Comparison of ENCODE assay signal across 8 mouse cellular contexts in genomic region chr19:17030276-17030675, GRCm38 (mm10).
DNase-seq lines count a peak whose midpoint lies in the region; ATAC-seq and TF ChIP-seq lines count a peak whose summit lies in the region.
"Had no signal": no experiment of that assay in that cellular context is flagged by ENCODE, and none has a peak within 500 bp of the region (broad histone marks: within the 10 kb centered on the region; RNA-seq: fewer than 3 reads in every experiment).

No protein-coding gene starts in this region.

- H3K27ac ChIP-seq in forebrain, embryonic 16.5 days (ENCODE audit: low read length), result no peak overlapping the region
- H3K27ac ChIP-seq: limb, embryonic 13.5 days had no signal

- TF ChIP-seq CTCF in brain, embryonic 14.5 days (IDR thresholded peaks at IDR 0.05; ENCODE audit: borderline replicate concordance, extremely low read depth, insufficient read depth, insufficient read length), result peak; percentile 81; the same call in 1 of the 2 replicates

- no peak for TF ChIP-seq POLR2A in brain, embryonic 14.5 days (IDR thresholded peaks at IDR 0.05; ENCODE audit: borderline replicate concordance, extremely low read depth, insufficient read depth, insufficient read length, poor library complexity, severe bottlenecking)

- H3K9me3 ChIP-seq in forebrain, embryonic 16.5 days (ENCODE audit: control insufficient read depth, low read length), result no peaks in the 10 kb centered on the region
- H3K9me3 ChIP-seq: limb, embryonic 13.5 days had no signal

- DNase-seq in A20 (ENCODE audit: low read depth, low spot score), result peak; percentile 48
- peak; percentile 36 to 45 for DNase-seq in CD8-positive naive resting alpha-beta T cell, adult 2 months (ENCODE audit: low read depth in 2 of 2, low spot score in 2 of 2)
- DNase-seq in brain, embryonic 14.5 days (ENCODE audit: low read depth), result peak; percentile 73
- peak; percentile 77 to 78 for DNase-seq in kidney, postnatal 4 days
- peak; percentile 66 for DNase-seq in lung, postnatal 36 days
- peak; percentile 74 for DNase-seq in right cerebral cortex, postnatal 4 days

- H3K4me1 ChIP-seq in forebrain, embryonic 16.5 days (replicated peaks; ENCODE audit: control insufficient read depth, insufficient read depth, low read length), result no peaks in the 10 kb centered on the region
- H3K4me1 ChIP-seq: limb, embryonic 13.5 days had no signal

- no peaks in the 10 kb centered on the region for H3K36me3 ChIP-seq in forebrain, embryonic 16.5 days (ENCODE audit: control insufficient read depth, insufficient read depth)
- H3K36me3 ChIP-seq: limb, embryonic 13.5 days had no signal

- H3K9ac ChIP-seq in forebrain, embryonic 16.5 days (replicated peaks; ENCODE audit: low read depth, low read length), result no peak overlapping the region
- H3K9ac ChIP-seq: limb, embryonic 13.5 days had no signal

- 4% methylated on average over 3 of the region's 3 CpGs for WGBS in forebrain, embryonic 16.5 days

- H3K4me3 ChIP-seq in forebrain, embryonic 16.5 days (replicated peaks; ENCODE audit: low read length), result no peak overlapping the region
- H3K4me3 ChIP-seq: limb, embryonic 13.5 days had no signal

- ATAC-seq in forebrain, embryonic 16.5 days, result peak; percentile 47; the same call in 1 of the 2 replicates

- H3K27me3 ChIP-seq in forebrain, embryonic 16.5 days (replicated peaks; ENCODE audit: control insufficient read depth, insufficient read depth, low read length), result no peaks in the 10 kb centered on the region

- H3K4me2 ChIP-seq in forebrain, embryonic 16.5 days (ENCODE audit: low read length), result no peak overlapping the region
- H3K4me2 ChIP-seq: limb, embryonic 13.5 days had no signal
